ENCODE assay signal across 17 mouse cellular contexts in genomic region chr10:94605491-94605890, GRCm38 (mm10).
DNase-seq lines count a peak whose midpoint lies in the region; ATAC-seq and TF ChIP-seq lines count a peak whose summit lies in the region.
"Had no signal": no experiment of that assay in that cellular context is flagged by ENCODE, and none has a peak within 500 bp of the region (broad histone marks: within the 10 kb centered on the region; RNA-seq: fewer than 3 reads in every experiment).

No protein-coding gene starts in this region.

- no peaks in the 10 kb centered on the region for H3K4me1 ChIP-seq in liver, adult 2 months (ENCODE audit: control insufficient read depth, insufficient read depth, low read length)
- no peaks in the 10 kb centered on the region for H3K4me1 ChIP-seq in liver, embryonic 11.5 days (replicated peaks; ENCODE audit: control insufficient read depth, insufficient read depth, low read length)
- H3K4me1 ChIP-seq in MEL (ENCODE audit: control insufficient read depth in 1 of 2, insufficient read depth in 2 of 2, low read length in 2 of 2), result peaks cover 2 to 11% of the 10 kb centered on the region in 2 experiments
- 0 out of 2 replicates have a peak, but pooled peaks cover 2% of the 10 kb centered on the region for H3K4me1 ChIP-seq in intestine, postnatal 0 days (replicated peaks; ENCODE audit: control insufficient read depth, insufficient read depth, low read length)
- no peaks in the 10 kb centered on the region for H3K4me1 ChIP-seq in midbrain, embryonic 13.5 days (replicated peaks)
- H3K4me1 ChIP-seq: limb, embryonic 13.5 days; lung, embryonic 15.5 days; midbrain, embryonic 12.5 days; stomach, embryonic 15.5 days had no signal

- H3K79me2 ChIP-seq in liver, adult 2 months (ENCODE audit: control insufficient read depth, insufficient read depth, low read length), result no peaks in the 10 kb centered on the region
- no peaks in the 10 kb centered on the region for H3K79me2 ChIP-seq in MEL (ENCODE audit: control insufficient read depth, insufficient read depth, low read length, poor library complexity)

- H3K4me3 ChIP-seq in liver, adult 2 months (ENCODE audit: insufficient read depth, low read depth, low read length), result no peak overlapping the region
- no peak overlapping the region for H3K4me3 ChIP-seq in liver, embryonic 11.5 days (ENCODE audit: low read depth, low read length)
- no peak overlapping the region for H3K4me3 ChIP-seq in MEL (ENCODE audit: control insufficient read depth in 1 of 2, insufficient read depth in 1 of 2, low read depth in 2 of 2, low read length in 2 of 2)
- H3K4me3 ChIP-seq in intestine, postnatal 0 days (ENCODE audit: low read depth, low read length), result no peak overlapping the region
- H3K4me3 ChIP-seq in midbrain, embryonic 13.5 days (replicated peaks), result no peak overlapping the region
- H3K4me3 ChIP-seq: limb, embryonic 13.5 days; lung, embryonic 15.5 days; midbrain, embryonic 12.5 days; stomach, embryonic 15.5 days had no signal

- no peak overlapping the region for H3K4me2 ChIP-seq in liver, embryonic 11.5 days
- H3K4me2 ChIP-seq in intestine, postnatal 0 days (replicated peaks; ENCODE audit: low read depth), result no peak overlapping the region
- H3K4me2 ChIP-seq in midbrain, embryonic 13.5 days (replicated peaks), result no peak overlapping the region
- H3K4me2 ChIP-seq: heart, embryonic 11.5 days; limb, embryonic 13.5 days; lung, embryonic 15.5 days; midbrain, embryonic 12.5 days; stomach, embryonic 15.5 days had no signal

- no peak for TF ChIP-seq POLR2A in liver, adult 2 months (IDR thresholded peaks at IDR 0.05; ENCODE audit: extremely low read depth, insufficient read depth, low read length)
- TF ChIP-seq POLR2A in MEL (IDR thresholded peaks at IDR 0.05; ENCODE audit: control insufficient read depth in 1 of 2, insufficient read depth in 1 of 2, low read depth in 1 of 2, low read length in 2 of 2, poor library complexity in 1 of 2), result no peak

- WGBS in liver, adult 2 months, result 80% methylated on average over 4 of the region's 4 CpGs
- 69% methylated on average over 4 of the region's 4 CpGs for WGBS in liver, embryonic 11.5 days
- WGBS in intestine, postnatal 0 days, result 52% methylated on average over 4 of the region's 4 CpGs
- WGBS in midbrain, embryonic 13.5 days, result 93% methylated on average over 4 of the region's 4 CpGs

- no peaks in the 10 kb centered on the region for H3K36me3 ChIP-seq in liver, adult 2 months (ENCODE audit: control insufficient read depth, insufficient read depth, low read length)
- no peaks in the 10 kb centered on the region for H3K36me3 ChIP-seq in liver, embryonic 11.5 days (ENCODE audit: control insufficient read depth, insufficient read depth, low read length)
- H3K36me3 ChIP-seq in MEL (ENCODE audit: control insufficient read depth in 1 of 2, insufficient read depth in 2 of 2, low read length in 2 of 2), result peaks cover 0 to 7% of the 10 kb centered on the region in 2 experiments; a peak in 2 of 4 replicates
- H3K36me3 ChIP-seq in intestine, postnatal 0 days (ENCODE audit: control insufficient read depth, insufficient read depth), result no peaks in the 10 kb centered on the region
- no peaks in the 10 kb centered on the region for H3K36me3 ChIP-seq in midbrain, embryonic 13.5 days
- H3K36me3 ChIP-seq: limb, embryonic 13.5 days; lung, embryonic 15.5 days; midbrain, embryonic 12.5 days; stomach, embryonic 15.5 days had no signal

- TF ChIP-seq EP300 in MEL (IDR thresholded peaks at IDR 0.05; ENCODE audit: low read depth in 1 of 2, low read length in 2 of 2), result no peak

- no peak overlapping the region for H3K9ac ChIP-seq in liver, adult 2 months (ENCODE audit: low read depth, low read length)
- H3K9ac ChIP-seq in liver, embryonic 11.5 days (ENCODE audit: low read depth, low read length), result no peak overlapping the region
- no peak overlapping the region for H3K9ac ChIP-seq in MEL (ENCODE audit: control insufficient read depth, low read depth, low read length, poor library complexity, severe bottlenecking)
- H3K9ac ChIP-seq in intestine, postnatal 0 days (ENCODE audit: low read depth, low read length), result no peak overlapping the region
- no peak overlapping the region for H3K9ac ChIP-seq in midbrain, embryonic 13.5 days (replicated peaks)
- H3K9ac ChIP-seq: limb, embryonic 13.5 days; lung, embryonic 15.5 days; midbrain, embryonic 12.5 days; stomach, embryonic 15.5 days had no signal

- no peak for TF ChIP-seq CTCF in liver, adult 2 months (IDR thresholded peaks at IDR 0.05; ENCODE audit: low read depth, low read length)
- TF ChIP-seq CTCF in MEL (IDR thresholded peaks at IDR 0.05 in 2 of 3, conservative IDR thresholded peaks at IDR 0.05 in 1 of 3; ENCODE audit: control insufficient read depth in 1 of 3, insufficient read depth in 1 of 3, low read depth in 2 of 3, low read length in 3 of 3, poor library complexity in 1 of 3, severe bottlenecking in 1 of 3), result no peak
- TF ChIP-seq CTCF in intestine, postnatal 0 days (IDR thresholded peaks at IDR 0.05; ENCODE audit: low read depth), result no peak

- peak; percentile 21 for DNase-seq in liver, adult 2 months (ENCODE audit: extremely low read depth, low read depth, low spot score)
- no peak for DNase-seq in liver, embryonic 11.5 days (ENCODE audit: low spot score)
- peak; percentile 46 for DNase-seq in MEL (ENCODE audit: low read depth, low spot score)
- DNase-seq in spleen, adult 18-20 months, result peak; percentile 29 to 49
- no peak for DNase-seq in urinary bladder, adult 18-20 months (ENCODE audit: low spot score in 2 of 2)
- no peak for DNase-seq in layer of hippocampus, adult 9-10 months (ENCODE audit: low spot score)
- DNase-seq: adrenal gland, postnatal 36 days; cerebellum, postnatal 25 days; gastrocnemius, postnatal 14 days had no signal

- no peak for TF ChIP-seq RAD21 in MEL (IDR thresholded peaks at IDR 0.05; ENCODE audit: low read depth, low read length)

- H3K9me3 ChIP-seq in liver, embryonic 11.5 days (ENCODE audit: control insufficient read depth, low read length), result no peaks in the 10 kb centered on the region
- no peaks in the 10 kb centered on the region for H3K9me3 ChIP-seq in MEL (replicated peaks; ENCODE audit: insufficient read depth, low read length)
- H3K9me3 ChIP-seq in intestine, postnatal 0 days (ENCODE audit: control insufficient read depth), result no peaks in the 10 kb centered on the region
- no peaks in the 10 kb centered on the region for H3K9me3 ChIP-seq in midbrain, embryonic 13.5 days
- H3K9me3 ChIP-seq: limb, embryonic 13.5 days; lung, embryonic 15.5 days; midbrain, embryonic 12.5 days; stomach, embryonic 15.5 days had no signal

- no peak overlapping the region for H3K27ac ChIP-seq in liver, adult 2 months (replicated peaks; ENCODE audit: insufficient read depth, low read depth, low read length)
- no peak overlapping the region for H3K27ac ChIP-seq in liver, embryonic 11.5 days (ENCODE audit: low read depth, low read length)
- no peak overlapping the region for H3K27ac ChIP-seq in MEL (ENCODE audit: control insufficient read depth, low read depth, low read length)
- H3K27ac ChIP-seq in intestine, postnatal 0 days (ENCODE audit: low read depth, low read length), result no peak overlapping the region
- no peak overlapping the region for H3K27ac ChIP-seq in midbrain, embryonic 13.5 days
- H3K27ac ChIP-seq: hindbrain, postnatal 0 days; limb, embryonic 13.5 days; lung, embryonic 15.5 days; midbrain, embryonic 12.5 days; stomach, embryonic 15.5 days had no signal

- no peak for ATAC-seq in liver, embryonic 11.5 days (replicated peaks; ENCODE audit: low FRiP score)
- 0 out of 2 replicates have a peak, but pooled peaks have one; percentile 17 for ATAC-seq in intestine, postnatal 0 days
- no peak for ATAC-seq in midbrain, embryonic 13.5 days
- ATAC-seq: hindbrain, postnatal 0 days had no signal

- H3K27me3 ChIP-seq in liver, adult 2 months (ENCODE audit: control insufficient read depth, insufficient read depth, low read length), result no peaks in the 10 kb centered on the region
- H3K27me3 ChIP-seq in liver, embryonic 11.5 days (replicated peaks; ENCODE audit: control insufficient read depth, insufficient read depth, low read length), result no peaks in the 10 kb centered on the region
- no peaks in the 10 kb centered on the region for H3K27me3 ChIP-seq in MEL (ENCODE audit: control insufficient read depth in 1 of 2, insufficient read depth in 2 of 2, low read length in 2 of 2)
- no peaks in the 10 kb centered on the region for H3K27me3 ChIP-seq in intestine, postnatal 0 days (replicated peaks; ENCODE audit: control insufficient read depth, insufficient read depth, low read length)
- H3K27me3 ChIP-seq in midbrain, embryonic 13.5 days, result no peaks in the 10 kb centered on the region
- H3K27me3 ChIP-seq: limb, embryonic 13.5 days; lung, embryonic 15.5 days; midbrain, embryonic 12.5 days; stomach, embryonic 15.5 days had no signal

TF ChIP-seq in MEL, 35 proteins besides CTCF, POLR2A, EP300 and RAD21:
- TF ChIP-seq MXI1 (IDR thresholded peaks at IDR 0.05; ENCODE audit: low read depth, low read length), result no peak
- TF ChIP-seq HCFC1 (IDR thresholded peaks at IDR 0.05; ENCODE audit: low read depth, low read length), result no peak
- TF ChIP-seq ZNF384 (IDR thresholded peaks at IDR 0.05; ENCODE audit: low read depth, low read length), result no peak
- TF ChIP-seq NELFE (IDR thresholded peaks at IDR 0.05; ENCODE audit: low read depth, low read length), result no peak
- no peak for TF ChIP-seq GATA1 (IDR thresholded peaks at IDR 0.05; ENCODE audit: low read depth, low read length)
- no peak for TF ChIP-seq MYC (IDR thresholded peaks at IDR 0.05; ENCODE audit: low read depth, low read length)
- TF ChIP-seq MAFK (IDR thresholded peaks at IDR 0.05; ENCODE audit: borderline replicate concordance, low read depth, low read length), result no peak
- no peak for TF ChIP-seq GABPA (IDR thresholded peaks at IDR 0.05; ENCODE audit: low read depth, low read length)
- TF ChIP-seq MAZ (IDR thresholded peaks at IDR 0.05; ENCODE audit: low read depth, low read length), result no peak
- TF ChIP-seq E2F4 (IDR thresholded peaks at IDR 0.05; ENCODE audit: borderline replicate concordance, low read depth, low read length), result no peak
- no peak for TF ChIP-seq USF2 (IDR thresholded peaks at IDR 0.05; ENCODE audit: borderline replicate concordance in 1 of 2, insufficient read depth in 1 of 2, low read depth in 1 of 2, low read length in 2 of 2)
- TF ChIP-seq KAT2A (conservative IDR thresholded peaks at IDR 0.05; ENCODE audit: low read depth, low read length), result no peak
- TF ChIP-seq POLR2AphosphoS2 (IDR thresholded peaks at IDR 0.05; ENCODE audit: low read length), result no peak
- no peak for TF ChIP-seq CHD2 (IDR thresholded peaks at IDR 0.05; ENCODE audit: low read length)
- no peak for TF ChIP-seq ZMIZ1 (IDR thresholded peaks at IDR 0.05; ENCODE audit: low read depth, low read length)
- no peak for TF ChIP-seq ZKSCAN1 (IDR thresholded peaks at IDR 0.05; ENCODE audit: low read depth, low read length)

Comparison
In these comparisons a context has a peak if more than half of its experiments do, and no peak if none do; other contexts are left out.
1. DNase-seq: peak in liver, adult 2 months (single experiment), MEL (single experiment) and spleen, adult 18-20 months (2 of 2); none in liver, embryonic 11.5 days (single experiment), urinary bladder, adult 18-20 months (0 of 2) and layer of hippocampus, adult 9-10 months (single experiment).